Mouse (Mus musculus): ENCODE results near the gene Nfasc. TPM values are rescaled to one million over a fixed set of nuclear protein-coding genes. Genes with fewer than 3 reads are reported as not detected.

Nfasc gene
- polyA plus RNA-seq, 1 experiment from 2014 or later, result 36.1 TPM

GRCm38 (mm10) chr1:132520764-132521163 is 220.8 kb downstream of the Nfasc start:
- no peak overlapping the region for H3K9ac ChIP-seq (ENCODE audit: low read depth, low read length)
- peaks cover 3% of the 10 kb centered on the region for H3K4me1 ChIP-seq (ENCODE audit: control insufficient read depth, insufficient read depth, low read depth, low read length)
- no peak overlapping the region for H3K27ac ChIP-seq (ENCODE audit: low read depth, low read length)
- H3K4me2 ChIP-seq (ENCODE audit: low read length), result no peak overlapping the region
- 33% methylated on average over 2 of the region's 6 CpGs for WGBS
- H3K27me3 ChIP-seq (replicated peaks; ENCODE audit: control insufficient read depth, insufficient read depth, low read length), result no peaks in the 10 kb centered on the region
- no peak for ATAC-seq
- no peak overlapping the region for H3K4me3 ChIP-seq (ENCODE audit: low read length)
- no peaks in the 10 kb centered on the region for H3K9me3 ChIP-seq (ENCODE audit: control insufficient read depth, low read length)
- H3K36me3 ChIP-seq (ENCODE audit: control insufficient read depth, insufficient read depth, low read length), result peaks cover 19% of the 10 kb centered on the region

GRCm38 (mm10) chr1:132519734-132520133 is 221.9 kb downstream of the Nfasc start:
- ATAC-seq, result no peak
- H3K27me3 ChIP-seq (replicated peaks; ENCODE audit: control insufficient read depth, insufficient read depth, low read length), result no peaks in the 10 kb centered on the region
- H3K27ac ChIP-seq (ENCODE audit: low read depth, low read length), result no peak overlapping the region
- H3K9me3 ChIP-seq (ENCODE audit: control insufficient read depth, low read length), result no peaks in the 10 kb centered on the region
- 92% methylated on average over 11 of the region's 11 CpGs for WGBS
- no peaks in the 10 kb centered on the region for H3K4me1 ChIP-seq (ENCODE audit: control insufficient read depth, insufficient read depth, low read depth, low read length)
- H3K36me3 ChIP-seq (ENCODE audit: control insufficient read depth, insufficient read depth, low read length), result peaks cover 26% of the 10 kb centered on the region
- no peak overlapping the region for H3K9ac ChIP-seq (ENCODE audit: low read depth, low read length)
- no peak overlapping the region for H3K4me3 ChIP-seq (ENCODE audit: low read length)
- H3K4me2 ChIP-seq (ENCODE audit: low read length), result no peak overlapping the region

DNA sequence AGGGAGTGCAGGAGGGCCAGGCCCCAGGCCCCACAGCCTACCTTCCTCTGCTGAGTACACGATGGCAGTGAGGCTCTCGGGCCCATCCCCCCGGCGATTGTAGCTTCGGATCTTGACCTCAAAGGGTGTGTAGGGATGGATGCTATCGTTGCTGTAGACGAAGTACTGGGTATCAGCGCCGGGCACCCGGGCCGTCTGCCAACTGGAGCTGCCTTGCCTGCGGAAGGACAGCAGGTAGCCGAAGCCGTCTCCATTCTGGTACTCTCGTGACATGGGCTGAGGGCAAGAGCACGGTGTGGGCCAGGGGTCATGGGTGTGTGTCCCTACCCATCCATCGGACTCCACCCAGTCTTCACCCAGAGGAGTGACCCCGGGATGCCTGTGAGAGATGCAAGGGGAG is 223.0 kb downstream of the Nfasc start:
- Histone ChIP-seq H3K9ac (ENCODE audit: low read depth, low read length) (no peak overlapping the region), H3K4me3 (ENCODE audit: low read length) (no peak overlapping the region), H3K4me1 (ENCODE audit: control insufficient read depth, insufficient read depth, low read depth, low read length) (no peaks in the 10 kb centered on the region), H3K9me3 (ENCODE audit: control insufficient read depth, low read length) (no peaks in the 10 kb centered on the region), H3K4me2 (ENCODE audit: low read length) (no peak overlapping the region), H3K27me3 (replicated peaks; ENCODE audit: control insufficient read depth, insufficient read depth, low read length) (no peaks in the 10 kb centered on the region), H3K36me3 (ENCODE audit: control insufficient read depth, insufficient read depth, low read length) (peaks cover 26% of the 10 kb centered on the region), H3K27ac (ENCODE audit: low read depth, low read length) (no peak overlapping the region)
- WGBS, result 78% methylated on average over 18 of the region's 18 CpGs
- no peak for ATAC-seq

DNA sequence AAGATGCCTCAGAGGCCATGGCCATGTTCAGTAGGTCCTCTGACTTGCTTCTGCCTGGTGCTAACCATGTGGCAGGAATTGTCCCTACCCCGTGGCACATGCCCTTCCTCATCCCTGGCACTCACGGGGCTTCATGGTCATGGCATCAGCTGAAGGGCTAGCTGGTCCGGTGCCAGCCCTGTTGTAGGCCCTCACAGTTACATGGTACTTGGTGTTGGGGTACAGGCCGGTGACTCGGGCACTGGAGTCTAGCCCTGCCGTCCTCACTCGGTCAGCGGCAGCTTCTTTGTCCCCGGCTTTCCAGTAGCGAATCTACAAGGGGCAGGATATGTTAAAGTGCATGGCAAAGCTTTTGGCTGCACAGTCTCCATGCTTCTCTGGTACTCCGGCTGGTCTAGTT is 224.8 kb downstream of the Nfasc start:
- no peaks in the 10 kb centered on the region for H3K4me1 ChIP-seq (ENCODE audit: control insufficient read depth, insufficient read depth, low read depth, low read length)
- no peaks in the 10 kb centered on the region for H3K9me3 ChIP-seq (ENCODE audit: control insufficient read depth, low read length)
- H3K27ac ChIP-seq (ENCODE audit: low read depth, low read length), result no peak overlapping the region
- no peak for ATAC-seq
- H3K9ac ChIP-seq (ENCODE audit: low read depth, low read length), result no peak overlapping the region
- WGBS, result 89% methylated on average over 11 of the region's 11 CpGs
- H3K36me3 ChIP-seq (ENCODE audit: control insufficient read depth, insufficient read depth, low read length), result peaks cover 16% of the 10 kb centered on the region
- H3K4me2 ChIP-seq (ENCODE audit: low read length), result no peak overlapping the region
- H3K27me3 ChIP-seq (replicated peaks; ENCODE audit: control insufficient read depth, insufficient read depth, low read length), result no peaks in the 10 kb centered on the region
- no peak overlapping the region for H3K4me3 ChIP-seq (ENCODE audit: low read length)

- Histone ChIP-seq H3K4me2 (ENCODE audit: low read length) (no peak overlapping the region), H3K9me3 (ENCODE audit: control insufficient read depth, low read length) (no peaks in the 10 kb centered on the region), H3K36me3 (ENCODE audit: control insufficient read depth, insufficient read depth, low read length) (peaks cover 9% of the 10 kb centered on the region), H3K9ac (ENCODE audit: low read depth, low read length) (no peak overlapping the region), H3K27ac (ENCODE audit: low read depth, low read length) (no peak overlapping the region), H3K27me3 (replicated peaks; ENCODE audit: control insufficient read depth, insufficient read depth, low read length) (no peaks in the 10 kb centered on the region), H3K4me3 (ENCODE audit: low read length) (no peak overlapping the region), H3K4me1 (ENCODE audit: control insufficient read depth, insufficient read depth, low read depth, low read length) (0 out of 2 replicates have a peak, but pooled peaks cover 2% of the 10 kb centered on the region)
- 87% methylated on average over 12 of the region's 12 CpGs for WGBS
- ATAC-seq, result no peak
Observed at GRCm38 (mm10) chr1:132515339-132515738, 226.3 kb downstream of the Nfasc start.

Other genes with a start within 250 kb of the Nfasc start
- gene Tmem81, start 235.6 kb downstream of the Nfasc start, polyA plus RNA-seq (2015; fragmentation: Nextera tagmentation; extraction: Ambion mirVana), result 0.56 and 0.95 TPM in 2 replicates
- 24.3 and 31.0 TPM in 2 replicates for gene Cntn2, start 198.5 kb downstream of the Nfasc start, polyA plus RNA-seq (2015; fragmentation: Nextera tagmentation; extraction: Ambion mirVana)
- gene Lrrn2, start 138.5 kb upstream of the Nfasc start, polyA plus RNA-seq (2015; fragmentation: Nextera tagmentation; extraction: Ambion mirVana), result 56.5 and 57.7 TPM in 2 replicates

All from hindbrain, embryonic 16.5 days (tissue).